Mouse (Mus musculus) heart, postnatal 0 days (tissue): ENCODE results near the gene Trappc2l.

Experiments
- CTCF ChIP-seq: IDR thresholded peaks from 2 replicates; pipeline ENCODE4 v1.5.1; 2016; ENCODE audit warnings: antibody characterized with exemption, control low read depth, low read depth
- EP300 ChIP-seq: IDR thresholded peaks from 2 replicates; pipeline ENCODE4 v1.6.1; 2016; ENCODE audit warnings: antibody characterized with exemption, low read depth

DNA sequence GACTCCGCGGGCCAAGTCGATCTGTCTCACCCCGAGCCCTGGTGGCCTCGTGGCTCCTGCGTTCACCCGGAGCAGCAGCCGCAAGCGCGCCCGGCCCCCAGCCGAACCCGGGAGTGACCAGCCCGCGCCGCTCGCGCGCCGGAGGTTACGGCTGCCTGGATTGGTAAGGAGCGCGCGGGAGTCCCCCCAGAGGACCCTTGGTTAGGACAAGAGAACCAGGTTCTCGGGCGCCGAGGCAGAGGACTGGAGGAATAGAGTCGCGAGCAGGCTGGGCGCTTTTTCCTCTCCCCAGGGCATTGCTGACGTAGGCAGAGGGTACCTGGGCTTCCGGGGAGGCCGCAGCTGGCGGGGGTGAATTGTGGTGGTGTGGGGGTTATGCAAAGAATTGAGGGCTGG is 43.3 kb upstream of the Trappc2l start:
- no peak for TF ChIP-seq CTCF
- TF ChIP-seq EP300, result 0 out of 2 replicates have a peak, but pooled peaks have one; percentile 2
